Mouse (Mus musculus) kidney, embryonic 16.5 days (tissue): ENCODE results near the gene Kif26b. TPM values are rescaled to one million over a fixed set of nuclear protein-coding genes. Genes with fewer than 3 reads are reported as not detected.

Experiments used
- ATAC-seq: fragments of 200-750 bp; cut with Nextera tagmentation; 2 replicates; pipeline ENCODE4 v1.8.0; 2017; ENCODE audit warnings: moderate TSS enrichment; ENCODE audit not compliant: low FRiP score, low TSS enrichment
- H3K27ac ChIP-seq: fragments of 300-500 bp; sonication (generic); 2 replicates; pipeline ENCODE4 v1.5.1; 2014; ENCODE audit warnings: low read length
- H3K27me3 ChIP-seq: fragments of 300-500 bp; sonication (generic); 2 replicates; pipeline ENCODE4 v1.6.1; 2014; ENCODE audit warnings: low read length, control low read depth, mixed read lengths; ENCODE audit not compliant: insufficient read depth
- H3K36me3 ChIP-seq: fragments of 300-500 bp; sonication (generic); 2 replicates; pipeline ENCODE4 v1.6.1; 2014; ENCODE audit warnings: low read length, control low read depth, mixed read lengths; ENCODE audit not compliant: insufficient read depth
- H3K4me1 ChIP-seq: fragments of 300-500 bp; sonication (generic); 2 replicates; pipeline ENCODE4 v1.6.1; 2014; ENCODE audit warnings: low read length, control low read depth, mixed read lengths; ENCODE audit not compliant: insufficient read depth
- H3K4me2 ChIP-seq: fragments of 300-500 bp; sonication (generic); replicated peaks from 2 replicates; pipeline ENCODE4 v1.6.1; 2014; ENCODE audit warnings: low read depth, low read length
- H3K4me3 ChIP-seq: fragments of 300-500 bp; sonication (generic); 2 replicates; pipeline ENCODE4 v1.5.1; 2014; ENCODE audit warnings: mild to moderate bottlenecking, low read length
- H3K9ac ChIP-seq: fragments of 300-500 bp; sonication (generic); replicated peaks from 2 replicates; pipeline ENCODE4 v1.6.1; 2014; ENCODE audit warnings: low read length
- H3K9me3 ChIP-seq: fragments of 300-500 bp; sonication (generic); 2 replicates; pipeline ENCODE4 v1.6.1; 2016; ENCODE audit warnings: low read length, control low read depth
- WGBS: fragments of 180-500 bp; shearing (Covaris S2); extraction: QIAGEN DNeasy Blood & Tissue Kit; methylation state at CpG from one replicate; pipeline ENCODE4 v1.1.7; 2014; 5-methylcytosine and 5-hydroxymethylcytosine counted together
- polyA plus RNA-seq: library from polyadenylated mRNA; unstranded; fragments of >200 nt; fragmentation: Nextera tagmentation; extraction: Ambion mirVana; gene quantifications from 2 replicates; pipeline ENCODE4 v1.2.1, GENCODE M21; 2015

Kif26b gene
- polyA plus RNA-seq, 1 experiment from 2014 or later, result 9.3 TPM

DNA sequence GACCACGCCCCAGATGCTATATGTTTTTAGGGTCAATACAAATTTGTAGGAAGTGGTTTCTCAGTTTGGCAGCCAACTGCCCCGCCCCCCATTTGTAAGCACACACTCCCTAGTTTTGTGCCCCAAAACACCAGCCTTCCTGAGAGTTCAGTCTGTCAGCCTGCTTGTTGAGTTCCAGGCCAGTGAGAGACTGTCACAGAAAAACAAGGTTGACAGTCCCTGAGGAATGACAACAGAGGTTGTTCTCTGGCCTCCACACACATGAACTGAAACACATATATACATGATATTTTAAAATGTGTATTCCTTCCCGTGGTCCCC, 365.1 kb downstream of the Kif26b start:
- H3K9ac ChIP-seq, result no peak overlapping the region
- 0 out of 2 replicates have a peak, but pooled peaks cover 3% of the 10 kb centered on the region for H3K36me3 ChIP-seq
- 91% methylated on average over 3 of the region's 3 CpGs for WGBS
- H3K9me3 ChIP-seq, result no peaks in the 10 kb centered on the region
- H3K27me3 ChIP-seq, result no peaks in the 10 kb centered on the region
- H3K27ac ChIP-seq, result no peak overlapping the region
- no peak overlapping the region for H3K4me2 ChIP-seq
- ATAC-seq, result no peak
- no peak overlapping the region for H3K4me3 ChIP-seq
- H3K4me1 ChIP-seq, result no peaks in the 10 kb centered on the region; the same call in 1 of the 2 replicates

DNA sequence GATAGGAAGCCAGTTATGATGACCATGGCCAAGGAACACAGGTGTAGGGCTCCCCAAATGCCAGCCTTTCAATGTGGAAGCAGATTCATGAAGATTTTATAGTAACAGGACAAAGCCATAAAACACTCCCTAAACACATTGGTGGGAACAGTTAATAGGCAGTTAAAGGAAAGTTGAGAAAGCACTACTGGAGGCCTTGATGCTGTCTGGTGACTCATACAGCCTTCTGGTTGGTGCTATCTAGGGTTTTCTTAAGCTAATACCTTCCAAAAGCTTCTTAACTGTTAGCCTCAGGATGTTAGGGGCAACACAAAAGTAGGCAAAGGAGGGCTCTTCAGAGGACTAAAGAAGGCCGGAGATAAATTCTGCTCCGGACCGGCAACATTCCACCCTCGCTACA, 366.7 kb downstream of the Kif26b start:
- 0 out of 2 replicates have a peak, but pooled peaks cover 3% of the 10 kb centered on the region for H3K36me3 ChIP-seq
- no peak overlapping the region for H3K4me3 ChIP-seq
- no peak overlapping the region for H3K9ac ChIP-seq
- no peak overlapping the region for H3K27ac ChIP-seq
- no peak for ATAC-seq
- H3K27me3 ChIP-seq, result no peaks in the 10 kb centered on the region
- no peaks in the 10 kb centered on the region for H3K9me3 ChIP-seq
- no peak overlapping the region for H3K4me2 ChIP-seq
- 89% methylated on average over 4 of the region's 4 CpGs for WGBS
- H3K4me1 ChIP-seq, result no peaks in the 10 kb centered on the region

DNA sequence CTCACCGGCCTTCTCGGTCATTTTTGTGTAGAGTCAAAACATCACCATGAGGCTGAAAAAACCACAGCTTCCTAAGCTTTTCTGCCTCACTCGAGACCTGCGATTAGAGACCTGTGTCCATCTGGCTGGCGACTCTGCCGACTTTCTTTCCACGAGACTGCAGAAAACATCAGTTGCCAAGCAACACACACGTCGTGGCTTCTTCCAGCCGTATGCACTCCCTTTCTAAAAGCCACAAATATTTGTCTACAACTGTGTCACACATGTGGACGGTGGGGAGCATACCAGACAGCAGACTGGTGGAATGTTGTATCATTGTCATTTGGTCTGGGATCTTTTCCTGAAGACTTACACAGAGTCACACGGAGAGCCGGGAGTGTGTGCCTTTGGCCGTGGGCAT, 382.0 kb downstream of the Kif26b start:
- no peak overlapping the region for H3K4me3 ChIP-seq
- H3K36me3 ChIP-seq, result peaks cover 4% of the 10 kb centered on the region
- H3K4me2 ChIP-seq, result no peak overlapping the region
- H3K27ac ChIP-seq, result no peak overlapping the region
- no peak overlapping the region for H3K9ac ChIP-seq
- no peaks in the 10 kb centered on the region for H3K4me1 ChIP-seq
- no peaks in the 10 kb centered on the region for H3K9me3 ChIP-seq
- no peaks in the 10 kb centered on the region for H3K27me3 ChIP-seq
- WGBS, result 58% methylated on average over 14 of the region's 14 CpGs
- no peak for ATAC-seq

DNA sequence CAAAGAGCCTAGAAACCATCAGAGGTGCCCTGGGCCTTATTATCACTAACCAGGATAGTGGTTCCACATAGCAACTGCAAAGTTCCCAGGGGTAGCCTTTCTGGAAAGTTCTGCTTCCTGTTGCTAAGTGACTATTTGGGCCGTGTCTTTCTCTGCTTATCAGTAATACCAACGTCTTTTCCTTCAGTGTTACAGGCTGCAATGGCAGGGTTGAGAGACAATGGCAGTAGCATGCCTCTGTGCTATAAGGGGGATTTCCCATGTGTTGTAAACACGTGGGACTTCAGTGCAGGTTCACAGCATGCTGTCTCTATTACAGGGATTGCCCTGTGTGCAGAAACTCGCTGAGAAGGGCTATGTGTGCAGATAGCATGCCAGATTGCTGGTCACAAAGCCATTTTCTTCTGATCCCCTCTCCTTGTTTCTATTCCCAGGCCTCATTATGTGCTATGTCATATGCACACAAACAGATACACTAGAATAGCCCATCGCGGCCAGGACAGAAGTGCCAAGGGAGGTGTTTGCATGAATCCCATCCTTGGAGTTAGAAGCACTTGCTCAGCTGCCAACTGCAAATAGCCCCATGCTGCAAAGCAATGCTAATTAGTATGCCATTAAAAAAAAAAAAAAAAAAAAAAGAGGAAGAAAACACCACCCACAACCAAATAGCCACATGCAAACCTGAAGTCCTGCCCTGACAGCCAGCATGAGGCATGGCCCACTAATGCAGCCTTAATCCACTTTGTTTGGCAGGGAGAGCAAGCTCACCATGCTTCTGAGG, 384.2 kb downstream of the Kif26b start:
- 66% methylated on average over 6 of the region's 6 CpGs for WGBS
- H3K9me3 ChIP-seq, result no peaks in the 10 kb centered on the region
- H3K9ac ChIP-seq, result no peak overlapping the region
- H3K4me2 ChIP-seq, result no peak overlapping the region
- no peaks in the 10 kb centered on the region for H3K4me1 ChIP-seq
- H3K27ac ChIP-seq, result no peak overlapping the region
- ATAC-seq, result no peak
- peaks cover 16% of the 10 kb centered on the region for H3K36me3 ChIP-seq
- no peak overlapping the region for H3K4me3 ChIP-seq
- no peaks in the 10 kb centered on the region for H3K27me3 ChIP-seq

DNA sequence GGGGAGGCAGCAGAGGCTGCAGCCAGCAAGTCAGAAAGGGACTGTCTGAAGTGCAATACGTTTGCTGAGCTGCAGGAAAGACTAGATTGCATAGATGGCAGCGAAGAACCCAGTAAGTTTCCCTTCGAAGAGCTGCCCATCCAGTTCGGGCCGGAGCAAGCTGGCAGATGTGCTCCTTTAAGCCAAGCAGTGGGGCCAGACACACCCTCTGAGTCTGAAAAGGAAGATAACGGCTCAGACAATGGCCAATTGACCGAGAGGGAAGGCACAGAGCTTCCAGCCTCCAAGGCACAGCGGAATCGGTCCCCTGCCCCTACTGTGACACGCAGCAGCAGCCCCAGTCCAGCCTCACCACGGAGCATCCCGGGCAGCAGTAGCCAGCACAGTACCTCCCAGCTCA, 386.1 kb downstream of the Kif26b start:
- ATAC-seq, result no peak

DNA sequence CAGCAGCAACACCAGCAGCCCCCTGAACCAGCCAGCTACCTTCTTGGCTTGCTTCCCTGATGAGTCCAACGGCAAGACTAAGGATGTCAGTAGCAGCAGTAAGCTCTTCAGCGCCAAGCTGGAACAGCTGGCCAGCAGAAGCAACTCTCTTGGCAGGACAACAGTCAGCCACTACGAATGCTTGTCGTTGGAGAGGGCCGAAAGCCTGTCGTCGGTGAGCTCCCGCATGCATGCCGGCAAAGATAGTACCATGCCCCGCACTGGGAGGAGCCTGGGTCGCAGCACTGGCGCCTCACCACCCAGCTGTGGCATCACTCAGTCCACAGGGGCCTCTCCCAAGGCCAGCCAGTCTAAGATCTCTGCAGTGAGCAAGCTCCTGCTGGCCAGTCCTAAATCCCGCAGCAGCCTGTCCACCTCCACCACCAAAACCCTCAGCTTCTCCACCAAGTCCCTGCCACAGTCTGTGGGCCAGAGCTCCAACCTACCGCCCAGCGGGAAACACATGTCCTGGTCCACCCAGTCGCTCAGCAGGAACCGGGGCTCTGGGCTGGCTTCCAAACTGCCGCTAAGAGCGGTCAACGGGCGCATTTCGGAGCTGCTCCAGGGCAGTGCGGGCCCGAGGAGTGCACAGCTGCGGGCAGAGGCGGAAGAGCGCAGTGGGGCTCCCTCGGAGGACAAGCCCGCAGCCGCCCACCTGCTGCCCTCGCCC, 388.4 kb downstream of the Kif26b start:
- Histone ChIP-seq H3K4me2 (no peak overlapping the region), H3K4me1 (no peaks in the 10 kb centered on the region), H3K9me3 (no peaks in the 10 kb centered on the region), H3K27me3 (no peaks in the 10 kb centered on the region), H3K9ac (no peak overlapping the region), H3K4me3 (no peak overlapping the region), H3K36me3 (peaks cover 20% of the 10 kb centered on the region), H3K27ac (no peak overlapping the region)
- peak; percentile 36; the same call in 1 of the 2 replicates for ATAC-seq
- WGBS, result 75% methylated on average over 31 of the region's 31 CpGs

More for the DNA sequence above, 386.1 kb downstream of the Kif26b start:
- no peaks in the 10 kb centered on the region for H3K27me3 ChIP-seq
- H3K4me3 ChIP-seq, result no peak overlapping the region
- H3K36me3 ChIP-seq, result peaks cover 20% of the 10 kb centered on the region
- 87% methylated on average over 12 of the region's 12 CpGs for WGBS
- H3K27ac ChIP-seq, result no peak overlapping the region
- no peaks in the 10 kb centered on the region for H3K4me1 ChIP-seq
- no peak overlapping the region for H3K9ac ChIP-seq
- H3K9me3 ChIP-seq, result no peaks in the 10 kb centered on the region
- no peak overlapping the region for H3K4me2 ChIP-seq

DNA sequence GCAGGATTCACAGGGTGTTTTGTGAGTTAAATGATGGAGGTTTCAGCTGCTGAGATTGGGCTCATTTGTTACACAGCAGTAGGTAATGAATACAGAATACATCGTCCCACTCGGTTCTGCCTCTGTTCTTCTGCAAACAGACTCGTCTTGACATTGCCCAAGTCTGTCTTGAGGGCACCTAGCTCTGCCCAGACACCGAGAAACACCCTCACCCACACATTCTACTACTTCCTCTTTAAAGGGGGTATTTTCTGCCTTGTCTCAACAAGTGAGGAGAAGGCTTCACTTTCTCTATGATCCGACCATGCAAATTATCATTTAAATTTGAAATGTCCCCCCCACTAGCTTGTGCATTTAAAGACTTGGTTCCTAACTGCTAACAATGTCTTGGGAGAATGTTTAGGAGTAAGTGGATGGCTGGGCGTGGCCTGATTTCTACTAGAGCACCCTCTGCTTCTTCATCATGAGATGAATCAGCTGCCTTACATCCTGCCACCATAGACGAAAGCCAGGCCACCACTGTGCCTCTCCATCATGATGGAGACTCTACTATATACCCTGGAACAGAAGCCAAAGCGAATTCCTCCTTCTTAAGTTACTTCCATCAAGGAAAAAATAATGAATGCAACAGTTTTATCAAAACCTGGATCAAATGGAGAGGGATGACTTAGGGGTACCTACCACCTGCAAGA, 395.7 kb downstream of the Kif26b start:
- Histone ChIP-seq H3K9me3 (no peaks in the 10 kb centered on the region), H3K4me3 (no peak overlapping the region), H3K9ac (no peak overlapping the region), H3K4me1 (no peaks in the 10 kb centered on the region), H3K36me3 (0 out of 2 replicates have a peak, but pooled peaks cover under 1% of the 10 kb centered on the region), H3K27ac (no peak overlapping the region), H3K4me2 (no peak overlapping the region), H3K27me3 (no peaks in the 10 kb centered on the region)
- 83% methylated on average over 8 of the region's 8 CpGs for WGBS
- ATAC-seq, result no peak

DNA sequence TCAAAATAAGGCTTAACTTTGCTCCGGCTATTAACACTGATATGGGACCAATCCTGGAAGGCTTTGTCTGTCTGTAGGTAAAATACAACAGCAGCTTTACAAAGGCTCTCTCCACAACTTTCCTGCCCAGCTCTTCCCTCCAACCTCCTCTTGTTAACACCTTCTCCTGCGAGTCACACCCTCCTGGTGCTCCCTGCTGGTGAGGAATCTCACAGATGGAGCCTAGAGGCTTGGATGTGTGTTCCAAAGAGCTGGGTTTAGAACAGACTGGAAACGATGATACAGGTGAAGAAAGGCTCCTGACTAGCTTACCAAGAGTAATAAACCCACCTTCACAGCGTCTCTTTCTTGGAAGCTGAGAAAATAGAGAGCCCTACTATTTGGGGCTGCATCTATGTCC, 400.6 kb downstream of the Kif26b start:
- no peaks in the 10 kb centered on the region for H3K9me3 ChIP-seq
- 49% methylated on average over 4 of the region's 4 CpGs for whole genome bisulfite sequencing
- H3K4me2 ChIP-seq, result no peak overlapping the region
- H3K36me3 ChIP-seq, result peaks cover 10% of the 10 kb centered on the region
- no peaks in the 10 kb centered on the region for H3K4me1 ChIP-seq
- no peaks in the 10 kb centered on the region for H3K27me3 ChIP-seq
- H3K27ac ChIP-seq, result no peak overlapping the region
- no peak for ATAC-seq
- no peak overlapping the region for H3K9ac ChIP-seq
- H3K4me3 ChIP-seq, result no peak overlapping the region

DNA sequence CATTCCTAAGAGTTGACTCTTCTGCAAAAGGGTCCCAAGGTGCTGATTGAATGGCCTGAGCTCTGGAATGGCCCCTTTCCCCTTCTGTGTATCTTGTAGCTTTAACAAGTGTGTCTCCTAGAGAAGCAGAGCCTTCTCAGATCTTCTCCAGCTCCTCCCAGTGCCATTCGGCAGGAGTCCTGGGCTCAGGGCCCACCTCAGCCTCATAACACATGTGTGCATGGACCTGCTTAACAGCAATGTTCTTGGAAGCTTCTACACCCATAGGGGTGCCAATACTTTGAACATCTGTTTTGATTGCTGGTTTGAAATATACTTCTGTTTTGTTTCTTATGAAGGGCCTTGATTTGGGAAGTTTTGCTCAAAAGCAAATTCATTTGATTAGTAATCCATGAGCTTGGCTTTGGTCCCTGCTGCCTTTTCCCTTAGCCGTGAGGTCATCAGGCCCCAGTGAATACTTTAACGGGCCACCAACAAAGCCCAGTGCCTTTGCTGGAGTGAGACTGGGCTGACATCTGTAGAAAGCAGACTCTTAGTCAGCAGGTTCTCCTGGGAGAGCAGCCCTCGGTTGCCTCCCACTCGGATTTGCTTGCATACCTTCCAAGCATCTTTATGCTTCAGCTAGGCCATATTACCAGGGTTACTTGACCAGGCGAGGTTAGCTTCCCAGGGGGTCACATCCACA, 405.2 kb downstream of the Kif26b start:
- no peak for ATAC-seq
- 72% methylated on average over 6 of the region's 6 CpGs for WGBS
- H3K4me2 ChIP-seq, result no peak overlapping the region

More for the DNA sequence above, 405.2 kb downstream of the Kif26b start:
- H3K4me1 ChIP-seq, result no peaks in the 10 kb centered on the region
- H3K9ac ChIP-seq, result no peak overlapping the region
- H3K36me3 ChIP-seq, result peaks cover 12% of the 10 kb centered on the region
- H3K9me3 ChIP-seq, result no peaks in the 10 kb centered on the region
- no peaks in the 10 kb centered on the region for H3K27me3 ChIP-seq
- H3K4me3 ChIP-seq, result no peak overlapping the region
- H3K27ac ChIP-seq, result no peak overlapping the region
